Mouse (Mus musculus) c-Kit-positive CD71-negative TER-119-negative erythroid progenitor cells, embryonic 14.5 days (primary cell): ENCODE data around the gene Pced1b.

Experiments used
- DNase-seq: peaks from one replicate; pipeline ENCODE4 v3.0.0-alpha.2; 2013; ENCODE audit warnings: low read depth

Pced1b gene

DNA sequence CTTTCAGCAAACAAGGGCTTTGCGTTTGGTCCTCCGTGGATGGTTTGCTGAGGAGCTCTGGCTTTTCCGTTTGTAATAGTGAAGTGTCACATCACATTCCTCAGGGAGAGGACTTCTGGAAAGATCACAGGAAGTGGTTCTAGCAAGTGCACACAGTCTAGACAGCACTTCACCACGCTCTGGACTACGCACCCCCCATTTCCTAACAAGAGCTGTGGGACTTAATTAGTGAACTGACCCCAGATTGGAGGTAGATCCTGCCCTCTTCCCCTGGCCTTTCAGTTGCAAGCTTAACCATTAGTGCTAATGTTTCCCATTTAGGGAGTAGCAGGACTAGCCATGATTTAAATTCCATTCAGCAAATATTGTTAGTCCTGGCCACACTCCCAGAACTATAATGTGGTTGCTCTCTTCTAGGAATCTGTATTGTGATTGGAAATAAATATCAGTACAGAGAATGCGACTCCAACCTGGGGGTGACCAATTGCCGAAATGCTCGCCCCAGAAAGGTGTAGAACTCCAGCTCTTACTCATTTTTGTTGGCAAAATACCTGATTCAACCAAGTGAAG is 10.4 kb downstream of the Pced1b start:
- DNase-seq, result no peak

DNA sequence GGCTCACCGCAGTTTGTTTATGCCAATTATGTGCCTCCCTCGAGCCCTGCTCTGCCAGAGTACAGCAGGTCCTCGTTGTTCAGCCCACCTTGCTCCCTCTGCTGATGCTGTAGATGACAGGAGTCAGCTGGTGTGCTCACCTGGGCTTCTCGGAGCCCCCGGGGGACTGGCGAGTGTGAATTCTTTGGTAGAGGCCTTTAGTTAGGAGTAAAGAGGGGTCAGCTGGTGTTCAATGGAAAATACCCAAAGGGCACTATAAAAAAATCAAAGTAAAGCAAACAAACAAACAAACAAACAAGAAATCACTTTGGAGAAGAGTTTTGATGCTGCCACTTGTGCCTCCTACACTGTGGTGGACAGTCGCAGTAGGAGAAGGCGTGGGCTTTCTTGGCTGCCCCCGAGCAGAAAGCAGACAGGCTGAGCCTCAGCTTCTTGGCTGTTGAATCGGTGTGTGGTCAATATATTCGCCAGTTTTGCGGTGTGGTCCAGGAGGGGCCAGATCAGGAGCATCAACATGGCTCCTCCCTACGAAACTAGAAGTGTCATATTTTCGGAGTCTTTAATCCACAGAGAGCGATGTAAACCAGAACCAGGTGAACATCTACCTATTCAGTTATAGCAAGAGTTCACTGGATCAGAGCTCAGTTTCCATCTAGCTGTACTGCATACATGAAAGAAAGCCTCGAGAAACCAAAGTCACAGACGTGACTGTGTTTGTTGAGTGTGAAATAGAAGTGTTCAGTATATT is 11.8 kb downstream of the Pced1b start:
- DNase-seq, result no peak

DNA sequence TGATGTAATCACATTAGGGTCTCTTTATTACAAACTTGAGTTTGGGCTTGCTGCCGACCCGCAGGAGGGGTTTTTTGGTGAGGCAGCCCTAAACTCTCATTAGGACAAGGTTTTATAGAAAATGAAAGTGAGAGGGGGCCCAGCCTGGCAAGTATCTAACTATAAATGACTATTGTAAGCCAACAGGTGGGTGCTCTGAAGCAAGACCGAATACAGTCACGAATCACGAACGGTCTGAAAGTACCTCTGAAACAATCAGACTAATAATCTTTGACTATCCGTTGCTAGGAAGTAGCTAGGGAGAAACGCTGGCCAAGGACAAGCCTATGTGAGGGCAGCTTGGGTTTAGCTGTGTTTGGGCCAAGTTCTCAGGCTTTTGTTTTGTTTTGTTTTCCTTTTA is 12.4 kb downstream of the Pced1b start:
- DNase-seq, result no peak

DNA sequence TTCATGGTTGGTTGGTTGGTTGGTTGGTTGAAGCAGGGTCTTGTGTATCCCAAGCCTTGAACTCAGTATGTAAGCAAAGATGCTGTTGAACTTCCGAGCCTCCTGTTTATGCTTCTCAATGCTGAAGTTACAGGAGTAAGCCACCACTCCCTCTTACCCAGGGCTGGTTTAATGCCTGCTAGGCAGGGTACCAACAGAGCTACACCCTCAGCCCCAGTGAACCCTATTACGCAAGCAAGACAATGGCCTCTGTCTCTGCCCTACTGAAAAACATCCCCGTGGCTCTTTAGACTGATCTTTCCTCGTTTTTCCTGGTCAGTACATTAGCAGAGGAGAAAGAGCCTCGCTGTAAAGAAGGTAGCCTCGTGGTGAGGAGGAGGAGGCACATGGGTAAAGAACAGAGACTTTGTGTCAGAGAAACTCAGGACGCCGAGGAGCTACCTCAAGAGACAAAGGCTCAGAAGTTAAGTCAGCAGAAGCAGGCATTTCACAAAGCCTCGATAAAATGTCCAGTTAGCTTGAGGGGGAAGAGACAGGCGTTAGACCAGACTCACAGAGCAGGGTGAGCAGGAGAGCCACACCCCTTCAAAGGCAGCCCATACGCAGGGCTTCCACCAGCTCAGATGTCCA is 13.2 kb downstream of the Pced1b start:
- DNase-seq, result no peak

DNA sequence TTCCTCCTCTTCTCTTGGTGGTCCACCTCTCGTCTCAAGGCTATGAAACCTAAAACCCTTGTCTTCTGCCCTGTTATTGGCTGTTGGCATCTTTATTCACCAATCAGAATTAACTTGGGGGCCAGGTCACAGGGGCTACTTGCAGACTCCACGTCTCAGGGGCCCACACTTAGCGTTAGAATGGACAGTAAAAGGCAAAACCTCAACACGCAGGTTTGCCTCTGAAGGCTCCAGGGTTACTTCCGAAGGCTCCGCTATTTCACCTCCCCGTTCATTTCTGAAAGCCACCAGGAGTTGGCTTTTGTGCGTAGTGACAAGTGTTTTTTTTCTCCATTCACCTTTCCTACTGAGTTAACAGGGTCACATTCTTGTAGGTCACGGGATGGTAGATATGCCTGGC is 15.3 kb downstream of the Pced1b start:
- no peak for DNase-seq

DNA sequence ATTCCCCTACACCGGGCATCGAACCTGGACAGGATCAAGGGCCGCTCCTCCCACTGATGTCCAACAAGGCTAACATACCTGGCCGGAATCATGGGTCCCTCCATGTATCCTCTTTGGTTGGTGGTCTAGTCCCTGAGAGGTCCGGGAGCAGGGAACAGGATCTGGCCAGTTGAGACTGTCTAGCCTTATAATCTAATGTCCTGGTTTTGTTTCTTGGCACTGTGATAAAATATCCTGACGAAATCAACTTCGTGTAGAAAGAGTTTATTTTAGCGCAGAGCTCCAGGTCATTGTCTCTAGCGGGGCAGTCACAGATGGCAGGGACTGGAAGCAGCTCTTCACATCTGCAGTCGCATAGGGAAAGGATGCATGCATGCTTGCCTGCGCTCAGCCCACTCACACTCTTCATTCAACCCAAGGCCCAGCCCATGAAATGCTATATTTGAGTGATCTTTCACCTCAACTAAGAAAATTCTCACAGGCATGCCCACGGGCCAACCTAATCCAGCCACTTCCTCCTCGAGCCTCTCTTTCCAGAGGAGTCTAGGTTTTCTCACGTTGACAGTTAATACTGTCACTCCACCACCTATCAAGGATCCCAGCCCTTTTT is 19.4 kb downstream of the Pced1b start:
- no peak for DNase-seq

DNA sequence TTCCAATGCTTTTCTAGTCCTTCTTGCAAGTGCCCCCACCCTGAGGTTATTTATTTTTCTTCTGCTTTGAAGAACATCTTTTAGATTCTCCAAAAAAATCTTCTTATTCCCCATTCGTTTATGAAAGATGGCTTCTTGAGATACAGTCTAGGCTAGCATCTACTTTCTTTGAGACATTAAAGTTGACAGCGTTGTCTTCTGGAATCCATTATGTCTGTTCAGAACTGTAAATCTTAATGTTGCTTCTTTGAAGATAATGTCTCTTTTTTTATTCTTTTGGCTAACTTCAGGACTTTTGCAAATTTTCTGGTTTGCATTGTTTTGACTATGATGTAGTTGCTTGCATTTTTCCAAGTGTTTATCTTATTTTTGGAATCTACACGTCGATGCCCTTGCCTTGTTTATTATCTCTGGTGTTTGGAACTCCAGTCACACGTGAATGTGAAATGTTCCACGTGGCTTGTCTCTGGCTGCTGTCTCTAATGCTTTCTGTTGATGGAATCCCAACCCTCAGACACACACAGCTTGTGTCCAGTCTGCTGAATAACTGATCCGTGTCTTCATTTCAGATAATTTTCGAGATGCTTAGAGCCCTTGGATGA is 20.3 kb downstream of the Pced1b start:
- no peak for DNase-seq

DNA sequence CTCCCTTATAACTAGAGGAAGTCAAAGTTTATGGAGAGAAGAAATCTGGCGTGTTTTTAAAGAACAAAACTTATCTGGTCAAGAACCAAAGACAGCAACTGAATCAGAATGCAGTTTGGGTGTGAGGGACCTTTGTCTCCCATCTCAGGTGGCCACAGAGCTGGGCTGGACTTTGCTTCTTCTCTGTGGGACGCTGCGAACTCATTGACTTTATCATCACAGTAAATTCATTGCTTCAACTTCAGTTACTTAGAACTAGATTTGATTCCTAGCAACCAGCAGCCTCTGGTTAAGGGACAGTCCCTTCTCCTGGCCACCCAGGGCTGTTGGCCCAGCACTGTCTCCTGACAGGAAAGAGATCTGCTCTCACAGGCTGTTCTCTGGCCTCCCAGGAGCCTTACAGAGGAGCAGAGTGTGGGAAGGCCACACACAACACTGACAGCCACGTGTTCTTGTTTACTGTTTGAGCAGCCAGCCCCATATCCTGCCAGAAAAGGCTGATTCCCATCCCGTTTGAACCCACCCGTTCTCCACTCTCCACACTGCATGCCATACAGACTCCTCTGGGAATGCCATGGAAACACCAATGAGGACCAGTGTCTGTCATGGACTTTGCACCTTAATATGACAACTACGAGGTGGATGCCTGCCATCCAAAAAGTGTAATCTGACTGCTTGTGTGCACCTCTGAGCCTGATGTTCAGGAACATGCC is 25.2 kb downstream of the Pced1b start:
- DNase-seq, result no peak

DNA sequence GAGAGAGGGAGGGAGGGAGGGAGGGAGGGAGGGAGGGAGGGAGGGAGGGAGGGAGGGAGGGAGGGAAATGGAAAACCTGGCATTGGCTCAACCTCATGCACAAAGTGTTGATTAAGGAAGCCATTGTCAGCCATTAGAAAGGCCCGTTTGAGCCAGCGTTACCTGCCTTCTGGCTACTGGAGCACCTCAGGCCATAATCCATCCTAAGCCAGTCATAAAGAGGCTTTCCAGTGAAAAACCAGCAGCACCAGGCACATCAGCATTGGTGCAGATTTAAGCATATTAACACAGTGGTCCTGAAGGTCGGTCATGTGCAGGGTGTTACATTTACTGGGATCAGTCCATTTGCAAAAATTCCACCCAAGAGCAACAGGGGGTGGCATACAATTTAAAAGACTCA is 25.9 kb downstream of the Pced1b start:
- no peak for DNase-seq

DNA sequence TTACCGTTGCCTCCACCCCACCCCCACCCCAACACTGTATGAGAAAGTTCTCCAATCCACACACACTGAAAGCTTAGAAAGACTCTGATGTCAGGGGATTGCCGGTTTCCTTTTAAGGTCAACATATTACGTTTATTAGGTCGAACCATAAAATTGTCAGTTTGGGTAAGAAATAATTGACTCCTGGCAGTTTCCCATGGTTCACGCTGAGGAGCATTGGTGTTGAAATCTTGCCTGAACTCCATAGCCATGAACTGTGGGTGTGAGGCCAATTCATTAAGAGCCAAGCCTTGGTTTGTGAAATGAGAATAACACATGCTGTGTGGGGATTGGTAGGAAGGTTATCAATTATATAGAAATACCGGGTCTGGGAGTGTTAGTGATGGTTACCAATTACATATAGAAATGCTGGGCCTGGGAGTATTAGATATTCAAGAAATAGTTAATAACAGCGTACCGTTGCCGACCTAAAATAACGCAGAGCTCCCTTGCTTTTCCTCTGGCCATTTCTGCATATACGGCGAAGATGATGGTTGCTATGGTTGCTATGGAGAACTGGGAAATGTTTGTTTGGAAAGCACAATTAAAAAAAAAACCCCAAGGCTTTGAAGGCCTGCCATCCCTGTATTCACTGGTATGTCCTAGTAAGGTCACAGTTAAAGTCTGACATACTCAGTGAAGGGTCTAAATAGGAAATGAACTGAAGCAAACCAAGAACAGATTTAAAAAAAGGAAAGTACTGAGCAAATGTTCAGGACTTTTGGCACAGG is 28.9 kb downstream of the Pced1b start:
- DNase-seq, result no peak

DNA sequence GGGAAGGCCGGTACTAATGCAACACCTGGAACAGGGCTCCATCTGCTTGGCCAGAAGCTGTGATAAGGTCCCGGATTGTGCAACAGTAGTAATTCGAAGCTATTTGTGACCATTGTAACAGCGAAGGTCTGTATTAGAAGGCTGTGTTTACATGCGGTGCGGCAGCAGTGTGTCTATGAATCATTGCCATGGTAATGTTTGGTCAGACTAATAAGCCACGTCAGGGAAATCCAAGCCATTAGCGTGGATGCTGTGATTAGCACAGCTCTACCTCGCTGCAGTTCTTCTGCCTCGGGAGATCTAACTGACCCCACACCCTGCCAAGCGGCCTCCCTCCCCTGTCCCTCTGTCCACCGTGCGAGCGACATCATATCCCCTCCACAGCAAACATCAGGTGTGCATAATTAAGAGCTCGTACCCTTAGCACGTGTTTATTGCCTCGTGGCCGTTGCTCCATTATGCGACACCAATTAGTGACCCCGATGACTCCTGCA is 29.8 kb downstream of the Pced1b start:
- no peak for DNase-seq

DNA sequence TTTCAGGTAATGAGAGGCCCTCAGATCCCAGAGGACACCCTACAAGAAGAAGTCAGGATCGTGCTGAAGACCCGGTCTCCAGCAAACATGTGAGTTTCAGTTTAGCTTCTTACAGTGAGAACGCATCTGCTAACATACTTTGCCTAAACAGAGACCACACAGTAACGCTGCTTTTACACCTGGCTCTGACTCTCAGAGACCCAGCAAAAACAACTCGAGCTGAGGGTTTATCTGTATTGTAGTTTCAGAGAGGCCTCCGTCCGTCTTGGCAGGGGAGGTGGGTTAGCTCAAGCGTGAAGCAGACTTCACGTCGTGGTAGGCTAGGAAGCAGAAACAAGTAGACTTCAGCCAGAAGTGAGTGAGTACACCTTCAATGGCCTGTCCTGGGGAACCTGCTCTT is 30.4 kb downstream of the Pced1b start:
- no peak for DNase-seq

DNA sequence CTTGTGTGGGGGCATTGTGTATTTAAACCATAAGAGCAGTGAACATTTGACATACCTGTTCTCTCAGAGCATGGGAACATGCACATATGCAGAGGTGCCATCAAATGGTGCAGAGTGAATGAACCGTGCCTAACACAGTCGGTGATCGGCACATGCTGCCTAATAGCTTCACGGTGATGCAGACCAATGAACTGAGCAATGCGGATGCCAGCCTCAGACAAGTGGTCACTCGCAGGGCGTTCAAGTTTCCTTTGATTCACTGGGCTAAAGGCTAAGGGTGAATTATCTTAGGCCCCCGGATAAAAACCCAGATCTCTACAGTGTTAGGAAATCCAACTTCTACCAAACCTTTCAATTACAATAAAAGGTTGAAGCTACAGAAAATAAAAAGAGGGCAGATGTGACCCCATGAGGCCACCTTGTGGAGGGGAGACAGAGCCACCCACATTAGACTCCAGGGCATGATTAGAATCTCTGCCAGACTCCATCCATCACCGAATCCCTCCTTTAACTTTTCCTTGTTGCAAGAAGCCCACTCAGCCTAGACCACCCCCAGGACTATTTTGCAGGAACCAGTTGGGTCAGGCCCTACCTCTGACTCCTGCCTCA is 31.5 kb downstream of the Pced1b start:
- DNase-seq, result no peak

DNA sequence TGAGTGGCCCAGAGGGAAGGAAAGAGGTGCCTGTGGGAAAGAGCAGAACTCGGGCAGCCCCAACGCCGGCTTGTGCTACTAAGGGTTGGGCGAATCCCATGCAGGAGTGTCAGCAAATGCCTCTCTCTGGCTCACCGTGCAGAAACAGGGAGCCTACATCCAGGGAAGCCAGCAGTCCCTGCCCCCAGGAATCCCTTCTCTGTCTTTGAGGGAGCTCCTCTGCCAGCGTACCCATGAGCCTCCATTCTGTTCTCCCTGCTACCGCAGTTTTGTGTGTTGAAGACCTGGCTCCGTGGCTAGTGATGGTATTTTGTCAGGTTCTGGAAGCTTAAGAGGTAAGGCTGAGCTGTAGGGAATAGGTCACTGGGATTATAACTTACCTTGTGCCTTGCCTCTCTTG is 33.2 kb downstream of the Pced1b start:
- no peak for DNase-seq

DNA sequence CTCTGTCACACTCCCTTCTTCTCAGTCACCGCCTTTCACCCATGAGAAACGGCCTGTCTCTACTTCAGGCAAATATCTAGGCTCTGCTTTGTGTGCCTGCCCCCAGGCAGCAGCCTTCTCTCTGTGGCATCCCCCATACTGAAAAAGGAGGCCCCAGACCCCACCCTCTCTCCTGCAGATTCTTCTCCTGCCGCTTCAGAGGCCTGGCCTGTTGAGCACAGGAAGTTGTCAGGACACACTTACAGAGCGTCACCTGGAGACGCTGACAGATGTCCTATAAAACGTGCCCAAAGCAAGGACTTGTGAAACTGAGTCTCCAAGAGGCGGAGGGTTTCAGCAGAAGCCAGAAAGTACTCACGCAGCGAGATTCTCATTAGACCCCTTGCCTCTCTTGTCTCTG is 33.9 kb downstream of the Pced1b start:
- DNase-seq, result no peak

DNA sequence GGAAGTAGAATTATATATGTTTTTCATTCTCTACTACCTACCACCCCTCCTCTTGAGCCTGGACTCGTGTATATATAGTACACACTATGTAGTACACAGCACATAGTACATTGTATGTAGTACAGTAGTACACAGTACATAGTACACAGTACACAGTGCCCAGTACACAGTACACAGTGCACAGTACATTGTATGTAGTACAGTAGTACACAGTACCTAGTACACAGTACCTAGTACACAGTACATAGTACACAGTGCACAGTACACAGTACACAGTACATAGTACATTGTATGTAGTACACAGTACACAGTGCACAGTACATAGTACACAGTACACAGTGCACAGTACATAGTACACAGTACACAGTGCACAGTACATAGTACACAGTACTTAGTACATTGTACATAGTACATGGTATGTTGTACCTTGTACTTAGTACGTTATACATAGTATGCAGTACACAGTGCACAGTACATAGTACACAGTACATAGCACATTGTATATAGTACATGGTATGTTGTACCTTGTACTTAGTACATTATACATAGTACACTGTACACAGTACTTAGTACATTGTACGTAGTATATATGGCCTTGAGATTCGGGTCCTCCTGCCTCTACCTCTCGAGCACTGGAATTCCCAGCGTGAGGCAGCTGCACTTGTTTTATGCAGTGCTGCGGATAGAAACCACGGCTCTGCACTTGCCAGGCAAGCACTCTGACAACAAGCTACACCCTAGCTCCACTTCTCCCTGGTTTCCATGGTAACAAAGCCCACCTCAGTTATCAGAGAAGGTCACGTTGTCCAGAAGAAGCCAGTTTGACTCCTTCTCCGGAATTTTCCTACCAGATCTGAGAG is 35.0 kb downstream of the Pced1b start:
- DNase-seq, result no peak

DNA sequence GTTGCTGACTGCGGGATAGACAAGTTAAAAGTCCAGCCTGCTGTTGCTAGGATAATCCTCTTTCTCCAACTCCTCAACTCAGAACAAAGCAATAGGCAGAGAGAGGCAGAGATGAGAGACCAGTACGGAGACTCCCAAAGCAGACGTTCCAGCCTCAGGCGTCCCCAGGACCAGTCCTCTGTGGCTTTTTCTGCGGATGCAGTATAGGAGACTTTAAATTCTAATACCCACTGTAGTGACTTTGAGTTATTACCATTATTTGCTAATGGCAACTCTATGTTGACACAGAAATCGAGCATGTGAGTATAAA is 35.6 kb downstream of the Pced1b start:
- no peak for DNase-seq

DNA sequence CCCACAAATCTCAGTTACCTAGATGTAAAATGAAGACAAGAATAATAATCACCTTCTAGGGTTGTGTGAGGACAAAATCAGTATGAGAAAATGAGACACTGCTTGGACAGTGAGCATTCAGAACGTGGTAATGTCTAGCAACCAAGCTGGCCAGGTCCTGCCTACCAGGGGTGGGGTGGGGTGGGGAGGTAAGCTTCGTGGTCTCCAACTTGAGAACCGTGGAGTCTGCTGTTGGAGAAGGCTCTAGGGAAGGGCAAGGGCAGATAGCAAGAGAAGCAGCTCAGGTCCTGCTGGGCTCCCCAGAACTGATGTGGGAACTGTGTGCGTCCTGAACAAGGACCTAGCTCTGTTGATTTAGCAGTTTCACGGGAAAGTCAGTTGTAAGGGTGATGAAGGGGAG is 37.3 kb downstream of the Pced1b start:
- DNase-seq, result no peak

DNA sequence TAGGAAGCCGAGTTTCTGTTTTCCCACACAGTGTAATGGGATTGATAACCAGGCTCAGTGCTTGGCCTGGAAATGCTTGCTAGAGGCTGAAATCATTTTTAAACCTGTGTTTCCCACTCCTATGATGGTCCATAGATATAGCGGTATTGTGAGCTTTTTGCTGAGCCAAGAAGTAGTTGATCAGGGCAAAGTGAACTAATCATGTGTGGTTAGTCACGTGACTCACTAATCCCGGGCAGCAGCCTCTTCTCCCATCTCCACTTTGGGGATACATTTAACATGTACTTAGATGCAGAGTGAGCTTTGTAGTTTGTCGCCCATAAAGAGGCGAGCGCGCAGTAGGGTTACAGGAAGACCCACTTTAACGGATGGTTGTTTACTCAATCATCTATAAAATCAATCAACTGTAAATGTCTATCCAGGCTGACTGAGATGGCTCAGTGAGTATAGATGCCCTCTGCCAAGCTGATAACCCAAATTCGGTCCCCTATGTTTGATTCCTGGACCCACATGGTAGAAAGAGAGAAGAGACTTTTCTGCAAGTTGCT is 38.8 kb downstream of the Pced1b start:
- DNase-seq, result no peak

DNA sequence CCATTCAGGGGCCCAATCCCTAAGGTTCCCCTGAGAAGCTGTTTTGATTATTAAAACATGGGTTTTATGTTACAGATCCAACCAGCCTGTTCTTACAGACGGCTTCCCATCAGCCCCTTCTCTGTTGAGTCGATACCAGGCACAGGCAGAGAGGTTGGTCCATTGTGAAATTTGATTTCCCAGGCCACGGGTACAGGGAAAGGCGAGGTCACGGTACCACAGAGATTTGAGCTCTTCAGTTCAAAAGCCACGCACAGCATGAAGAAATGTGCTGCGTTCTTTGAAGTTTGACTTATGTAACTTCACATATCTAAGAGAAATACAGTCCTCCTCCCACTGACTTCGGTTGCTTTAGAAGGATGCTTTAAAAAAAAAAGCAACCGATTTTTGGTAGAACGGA is 39.8 kb downstream of the Pced1b start:
- no peak for DNase-seq
